Mouse (Mus musculus) G1E (cell line): ENCODE measurements at regions not wholly inside any gene's neighbourhood (a gene's known extent, or its start where the extent isn't known, plus 50 kb on each side); places are given as distances from the start of the nearest gene placed in this dataset.

Experiments
- ATAC-seq: 2 replicates; pipeline ENCODE4 v1.8.0; 2016; ENCODE audit warnings: mild to moderate bottlenecking; ENCODE audit not compliant: insufficient number of reproducible peaks, poor library complexity, low FRiP score, severe bottlenecking; ENCODE audit errors: extremely low read depth
- DNase-seq: peaks from one replicate; pipeline ENCODE4 v3.0.0; 2012; ENCODE audit warnings: low spot score
- H3K27me3 ChIP-seq: 2 replicates; pipeline ENCODE4 v1.6.1; 2012; ENCODE audit warnings: mild to moderate bottlenecking, low read length, inconsistent platforms; ENCODE audit not compliant: insufficient read depth
- H3K36me3 ChIP-seq: replicated peaks from 2 replicates; pipeline ENCODE3; 2012; ENCODE audit warnings: mild to moderate bottlenecking, inconsistent platforms
- H3K4me1 ChIP-seq: 2 replicates; pipeline ENCODE4 v1.6.1; 2012; ENCODE audit warnings: low read depth, low read length, inconsistent platforms, mixed read lengths; ENCODE audit not compliant: insufficient read depth
- H3K4me3 ChIP-seq: 2 replicates; pipeline ENCODE4 v1.5.1; 2012; ENCODE audit warnings: low read depth, mild to moderate bottlenecking, inconsistent platforms, low read length, moderate library complexity, mixed read lengths
- H3K9me3 ChIP-seq: replicated peaks from 2 replicates; pipeline ENCODE4 v1.6.1; 2012; ENCODE audit warnings: inconsistent platforms
- CTCF ChIP-seq: IDR thresholded peaks from 2 replicates; pipeline ENCODE4 v1.5.1; 2012; ENCODE audit warnings: low read depth, low read length, inconsistent platforms, mixed read lengths
- GATA1 ChIP-seq: IDR thresholded peaks from 2 replicates; pipeline ENCODE4 v1.6.1; 2012; ENCODE audit warnings: borderline replicate concordance, low read length, inconsistent platforms, mixed read lengths
- GATA2 ChIP-seq: IDR thresholded peaks from 2 replicates; pipeline ENCODE4 v1.6.1; 2012; ENCODE audit warnings: low read depth, low read length, inconsistent platforms, borderline replicate concordance
- POLR2AphosphoS5 ChIP-seq: IDR thresholded peaks from 2 replicates; pipeline ENCODE4 v1.6.1; 2012; ENCODE audit warnings: low read depth, low read length, inconsistent platforms; ENCODE audit not compliant: insufficient replicate concordance
- TAL1 ChIP-seq: conservative IDR thresholded peaks from 2 replicates; pipeline ENCODE4 v1.6.1; 2012; ENCODE audit warnings: low read depth, low read length, inconsistent platforms, mixed read lengths

DNA sequence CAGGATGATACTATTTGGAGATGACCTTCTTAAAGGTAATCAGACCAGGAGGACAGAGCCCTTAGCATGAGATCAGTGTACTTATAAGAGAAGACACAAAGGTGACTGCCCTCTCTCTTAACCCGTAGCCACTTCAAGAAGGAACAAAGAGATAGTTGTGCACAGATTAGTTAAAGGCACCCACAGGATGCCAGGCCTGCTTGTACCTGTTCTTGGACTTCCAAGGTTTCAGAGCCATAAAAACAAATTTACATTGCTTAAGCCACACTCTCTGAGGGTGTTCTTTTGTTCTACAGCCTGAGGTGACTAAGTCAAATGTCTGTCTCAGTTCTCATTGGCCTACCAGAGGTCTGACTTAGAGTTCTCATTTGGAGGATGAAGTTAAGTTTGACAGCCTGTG lies 90.1 kb downstream of the Rchy1 start:
- TF ChIP-seq GATA2 (no peak), TAL1 (no peak), CTCF (no peak), GATA1 (no peak), POLR2AphosphoS5 (no peak)
- H3K27me3 ChIP-seq, result no peaks in the 10 kb centered on the region
- H3K36me3 ChIP-seq, result no peaks in the 10 kb centered on the region
- H3K9me3 ChIP-seq, result no peaks in the 10 kb centered on the region
- H3K4me3 ChIP-seq, result no peak overlapping the region
- no peaks in the 10 kb centered on the region for H3K4me1 ChIP-seq
- DNase-seq (no peak), ATAC-seq (no peak)

DNA sequence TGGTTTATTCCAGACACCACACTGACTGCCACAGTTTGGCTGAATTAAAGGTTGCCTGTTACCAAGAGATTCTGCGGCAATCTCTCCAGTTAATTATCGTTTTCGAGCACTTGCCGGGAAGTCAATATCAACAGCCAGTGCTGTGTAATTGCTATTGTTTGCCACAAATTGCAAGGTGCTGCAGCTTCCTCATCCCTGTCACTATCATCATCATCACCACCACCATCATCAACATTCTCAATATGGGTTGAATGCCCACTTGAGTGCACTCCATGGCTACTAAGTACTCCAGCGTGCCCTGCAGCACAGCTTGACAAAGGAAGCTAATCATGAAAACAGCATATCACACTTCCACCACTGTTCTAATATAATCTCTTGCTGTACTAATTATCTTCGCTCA lies 93.1 kb downstream of the Rchy1 start:
- no peak for ATAC-seq
- H3K9me3 ChIP-seq, result no peaks in the 10 kb centered on the region
- H3K36me3 ChIP-seq, result no peaks in the 10 kb centered on the region
- no peak overlapping the region for H3K4me3 ChIP-seq
- no peak for DNase-seq
- TF ChIP-seq CTCF (no peak), POLR2AphosphoS5 (no peak), TAL1 (no peak), GATA2 (no peak), GATA1 (no peak)
- H3K4me1 ChIP-seq, result peaks cover 9% of the 10 kb centered on the region
- H3K27me3 ChIP-seq, result no peaks in the 10 kb centered on the region

DNA sequence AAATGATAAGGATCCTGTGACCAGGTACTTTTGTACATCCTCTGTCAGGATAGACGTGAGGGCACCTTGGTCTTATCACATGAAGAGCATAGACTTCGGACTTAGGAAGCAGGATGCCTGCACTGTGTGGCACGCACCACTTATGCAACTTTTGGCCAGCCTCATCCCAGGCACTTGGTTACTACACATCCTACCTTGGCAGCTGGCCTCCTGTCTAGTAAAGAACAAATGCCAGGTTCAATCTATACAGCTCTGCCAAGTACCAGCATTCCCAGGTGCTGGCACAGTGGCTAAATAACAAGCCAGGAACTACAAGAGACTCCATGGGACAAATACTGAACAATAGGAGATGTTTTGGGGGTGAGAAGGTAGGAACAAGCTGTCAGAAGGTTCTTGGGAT lies 96.7 kb downstream of the Rchy1 start:
- Histone ChIP-seq H3K27me3 (no peaks in the 10 kb centered on the region), H3K4me1 (peaks cover 18% of the 10 kb centered on the region), H3K36me3 (no peaks in the 10 kb centered on the region), H3K9me3 (no peaks in the 10 kb centered on the region), H3K4me3 (no peak overlapping the region)
- DNase-seq (no peak), ATAC-seq (no peak)
- TF ChIP-seq CTCF, result no peak

DNA sequence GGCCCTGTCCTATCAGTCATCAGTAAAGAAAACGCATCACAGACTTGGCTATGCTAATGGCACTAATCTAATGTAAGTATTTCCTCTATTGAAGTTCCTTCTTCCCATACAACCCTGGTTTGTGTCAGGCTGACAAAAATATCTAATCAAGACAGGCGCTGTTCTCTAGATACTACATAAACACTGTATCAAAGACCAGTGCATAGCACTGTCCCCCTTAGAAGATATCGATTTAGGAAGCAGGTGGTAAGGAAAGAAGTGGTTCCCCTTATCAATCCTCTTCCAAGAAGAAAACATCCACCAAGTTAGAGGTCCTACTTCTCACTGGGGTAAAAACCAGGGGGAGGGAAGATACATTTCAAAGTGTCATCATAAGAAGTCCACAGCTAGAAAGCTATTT lies 97.5 kb downstream of the Rchy1 start:
- H3K36me3 ChIP-seq, result no peaks in the 10 kb centered on the region
- no peak overlapping the region for H3K4me3 ChIP-seq
- DNase-seq, result no peak
- H3K4me1 ChIP-seq, result peaks cover 18% of the 10 kb centered on the region
- ATAC-seq, result peak; percentile 52
- TF ChIP-seq GATA1, result no peak
- no peak for TF ChIP-seq CTCF
- TF ChIP-seq TAL1, result no peak
- no peak for TF ChIP-seq POLR2AphosphoS5
- no peak for TF ChIP-seq GATA2
- H3K9me3 ChIP-seq, result no peaks in the 10 kb centered on the region
- no peaks in the 10 kb centered on the region for H3K27me3 ChIP-seq

DNA sequence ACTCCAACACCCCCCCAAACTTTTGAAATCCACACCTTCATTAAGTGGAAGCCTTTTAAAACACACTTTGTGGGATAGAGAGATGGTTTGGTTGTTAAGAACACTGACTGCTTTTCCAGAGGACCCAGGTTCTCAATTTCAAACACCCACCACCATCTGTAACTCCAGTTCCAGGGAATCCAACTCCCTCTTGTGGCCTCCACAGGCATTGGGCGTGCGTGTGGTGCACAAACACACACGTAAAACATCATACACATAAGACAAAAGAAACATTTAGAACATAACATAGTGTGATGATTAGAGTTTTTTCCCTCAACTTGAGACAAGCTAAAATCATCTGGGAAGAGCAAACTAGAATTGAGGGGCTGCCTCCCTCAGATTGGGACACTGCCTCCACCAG lies 100.0 kb downstream of the Rchy1 start:
- Histone ChIP-seq H3K4me1 (peaks cover 18% of the 10 kb centered on the region), H3K9me3 (no peaks in the 10 kb centered on the region), H3K4me3 (no peak overlapping the region), H3K36me3 (no peaks in the 10 kb centered on the region), H3K27me3 (no peaks in the 10 kb centered on the region)
- DNase-seq (no peak), ATAC-seq (no peak)
- TF ChIP-seq CTCF (no peak), POLR2AphosphoS5 (no peak), TAL1 (no peak), GATA2 (no peak), GATA1 (no peak)

DNA sequence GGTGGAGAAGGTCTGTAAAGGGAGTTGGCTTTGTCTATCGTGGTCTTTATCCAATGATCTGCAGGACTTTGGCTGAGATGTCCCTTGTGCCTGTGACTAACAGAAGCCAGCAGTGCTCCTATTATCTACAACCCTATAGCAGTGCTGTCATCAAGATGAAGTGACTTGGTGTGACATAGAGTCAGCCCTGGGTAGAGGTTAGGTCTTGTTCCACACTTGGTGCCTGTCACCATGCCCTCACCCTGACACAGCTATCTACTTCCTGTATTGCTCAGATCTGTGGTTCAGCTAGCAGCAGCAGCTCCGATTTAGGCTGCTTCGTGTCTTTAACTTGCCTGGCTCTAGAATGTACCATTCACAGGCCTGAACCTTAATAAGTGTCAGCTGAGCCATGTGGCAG lies 100.6 kb downstream of the Rchy1 start:
- H3K4me1 ChIP-seq, result peaks cover 18% of the 10 kb centered on the region
- H3K9me3 ChIP-seq, result no peaks in the 10 kb centered on the region
- DNase-seq (no peak), ATAC-seq (0 out of 2 replicates have a peak, but pooled peaks have one; percentile 23)
- no peak overlapping the region for H3K4me3 ChIP-seq
- no peak for TF ChIP-seq CTCF
- no peak for TF ChIP-seq TAL1
- TF ChIP-seq GATA2, result no peak
- TF ChIP-seq GATA1, result no peak
- no peak for TF ChIP-seq POLR2AphosphoS5
- no peaks in the 10 kb centered on the region for H3K27me3 ChIP-seq
- H3K36me3 ChIP-seq, result no peaks in the 10 kb centered on the region

DNA sequence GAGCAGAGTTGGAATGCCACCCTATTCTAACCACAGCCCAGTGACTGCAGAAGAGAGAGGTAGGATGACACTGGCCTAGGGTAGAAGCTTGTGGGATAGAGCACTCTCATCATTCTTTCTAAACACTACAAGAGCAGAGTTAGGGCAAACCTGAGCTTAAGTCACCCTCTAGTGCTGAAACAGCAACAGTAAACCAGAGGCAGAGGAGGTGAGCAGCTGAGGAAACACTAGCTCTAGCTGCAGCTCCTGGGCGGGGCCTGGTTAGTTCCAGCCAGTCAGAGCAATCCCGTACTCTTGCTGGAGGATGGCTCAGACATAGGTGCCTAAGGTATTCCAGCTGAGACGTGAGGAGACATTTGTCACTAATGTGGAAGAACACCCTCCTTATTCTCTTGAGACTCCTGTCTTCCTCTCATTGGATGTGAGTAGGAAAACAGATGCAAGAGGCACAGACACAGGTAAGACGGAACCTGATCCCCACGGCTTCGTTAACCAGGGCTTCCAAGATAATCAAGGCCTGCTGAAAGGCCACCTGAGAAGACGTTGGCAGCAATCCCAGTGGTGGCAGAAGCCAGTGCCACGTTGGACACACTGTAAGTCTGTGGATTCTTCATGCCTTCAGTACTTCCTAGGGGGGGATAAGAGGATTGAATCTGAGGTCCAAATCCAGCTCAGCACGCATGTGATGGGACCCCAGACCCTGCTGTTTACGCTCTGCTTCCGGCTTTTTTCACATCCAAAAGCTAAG lies 101.3 kb downstream of the Rchy1 start:
- H3K27me3 ChIP-seq, result no peaks in the 10 kb centered on the region
- peaks cover 18% of the 10 kb centered on the region for H3K4me1 ChIP-seq
- H3K36me3 ChIP-seq, result no peaks in the 10 kb centered on the region
- H3K9me3 ChIP-seq, result no peaks in the 10 kb centered on the region
- ATAC-seq (peak; percentile 55), DNase-seq (peak; percentile 18)
- TF ChIP-seq GATA1 (no peak), CTCF (no peak), TAL1 (no peak), POLR2AphosphoS5 (no peak), GATA2 (no peak)
- H3K4me3 ChIP-seq, result no peak overlapping the region
